Mouse (Mus musculus): ENCODE results near the gene Smco2.

GRCm38 (mm10) chr6:146877425-146878045 is 27.6 kb downstream of the Smco2 start:
- TF ChIP-seq CTCF (IDR thresholded peaks at IDR 0.05; ENCODE audit: extremely low read depth, insufficient read depth, insufficient read length, insufficient replicate concordance) (no peak), POLR2A (IDR thresholded peaks at IDR 0.05; ENCODE audit: low read depth, low read length) (no peak)

Measured in spleen, adult 2 months (tissue).